Mouse (Mus musculus): ENCODE data around the gene Olfr1097.

Olfr1097 gene

DNA sequence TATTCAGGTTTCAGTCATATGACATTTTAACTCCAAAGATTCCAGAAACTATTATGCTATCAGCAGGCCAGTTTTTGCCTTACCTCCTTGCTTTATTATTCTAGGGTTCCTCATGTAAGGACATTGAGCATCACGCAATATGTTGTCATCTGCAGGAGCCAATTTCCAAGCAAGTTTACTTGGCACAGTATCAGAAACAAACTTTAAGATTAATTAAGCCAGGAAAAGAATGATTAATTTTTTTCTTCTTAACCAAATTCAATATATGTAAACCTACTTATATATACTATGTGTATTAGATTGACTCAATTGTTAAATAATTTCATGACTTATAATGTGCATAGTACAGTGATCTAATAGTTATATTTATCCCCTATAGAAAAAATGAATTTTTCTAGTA, at the start of gene Olfr1097:
Gene Olfr1097, minus strand, starts transcription at position 101 of the 400 bp plus-strand sequence.
- no peak for DNase-seq

DNA sequence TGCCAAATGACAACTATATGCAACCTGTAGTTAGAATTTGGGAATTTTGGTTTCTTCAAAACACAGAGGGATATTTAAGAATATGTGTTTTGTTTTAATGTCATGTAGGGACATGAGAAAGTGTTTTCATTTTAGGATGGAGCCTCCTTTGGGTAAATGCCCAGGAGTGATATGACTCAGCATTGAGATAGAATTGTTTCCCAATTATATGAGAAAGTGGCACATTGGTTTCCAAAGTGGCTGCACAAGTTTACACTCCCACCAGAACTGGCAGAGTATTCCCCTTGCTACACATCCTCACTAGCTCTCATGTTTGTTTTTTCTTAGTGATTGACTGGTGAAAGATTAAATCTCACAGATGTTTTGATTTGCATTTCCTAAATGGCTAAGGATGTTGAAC, 34.5 kb upstream of the Olfr1097 start:
- no peak for DNase-seq

GRCm38 (mm10) chr2:86924445-86924844, 32.4 kb upstream of the Olfr1097 start, which contains the start of gene Olfr1098:
TSS of gene Olfr1098 (minus strand) at chr2:86924545.
- no peak for DNase-seq

- DNase-seq = no peak
These were observed 13.6 kb upstream of the Olfr1097 start for GRCm38 (mm10) chr2:86905647-86906046.

DNA sequence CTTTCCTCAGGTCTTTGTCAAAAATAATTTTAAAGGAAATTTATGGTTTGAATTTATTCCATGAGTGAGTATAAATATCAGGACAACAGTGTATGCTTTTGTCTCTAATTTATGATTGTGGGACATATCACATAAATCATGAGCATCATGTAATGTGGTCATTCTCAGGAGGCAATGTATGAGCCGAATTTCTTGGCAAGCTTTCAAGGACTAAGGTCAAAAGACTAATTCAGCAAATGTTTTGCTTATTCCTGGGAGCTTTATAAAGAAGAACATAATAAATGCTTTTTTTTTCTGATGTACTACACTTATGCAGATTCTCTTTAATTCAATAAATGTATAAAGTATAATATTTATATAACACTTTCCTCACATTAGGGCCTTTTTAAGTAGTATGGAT, 17.3 kb downstream of the Olfr1097 start, which contains the start of gene Gm13723:
Gene Gm13723, minus strand, starts transcription at position 101 of the 400 bp plus-strand sequence.
- no peak for DNase-seq

DNA sequence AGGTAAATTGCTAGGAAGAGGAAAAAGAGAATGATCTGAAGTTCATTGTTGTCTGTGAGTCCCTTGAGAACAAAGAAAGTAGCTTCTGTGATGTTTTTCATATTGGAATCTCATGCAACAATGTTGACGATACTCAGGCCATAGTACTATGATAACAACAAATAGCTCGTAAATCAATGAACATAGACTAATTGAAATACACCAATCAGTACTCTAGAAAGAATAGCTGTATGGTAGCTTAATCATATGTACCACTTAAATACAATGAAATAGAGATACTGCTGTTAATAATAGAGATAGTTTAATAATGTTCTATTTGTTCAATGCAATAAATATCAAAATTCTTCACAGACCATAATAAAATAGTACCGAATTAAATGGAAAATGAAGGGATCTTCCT, 40.4 kb downstream of the Olfr1097 start, which contains the start of gene Olfr1095:
Gene Olfr1095, minus strand, starts transcription at position 101 of the 400 bp plus-strand sequence.
- no peak for DNase-seq

Data from kidney, adult 9 months (tissue).